Mouse (Mus musculus): ENCODE measurements at regions not wholly inside any gene's neighbourhood (a gene's known extent, or its start where the extent isn't known, plus 50 kb on each side); places are given as distances from the start of the nearest gene placed in this dataset.

DNA sequence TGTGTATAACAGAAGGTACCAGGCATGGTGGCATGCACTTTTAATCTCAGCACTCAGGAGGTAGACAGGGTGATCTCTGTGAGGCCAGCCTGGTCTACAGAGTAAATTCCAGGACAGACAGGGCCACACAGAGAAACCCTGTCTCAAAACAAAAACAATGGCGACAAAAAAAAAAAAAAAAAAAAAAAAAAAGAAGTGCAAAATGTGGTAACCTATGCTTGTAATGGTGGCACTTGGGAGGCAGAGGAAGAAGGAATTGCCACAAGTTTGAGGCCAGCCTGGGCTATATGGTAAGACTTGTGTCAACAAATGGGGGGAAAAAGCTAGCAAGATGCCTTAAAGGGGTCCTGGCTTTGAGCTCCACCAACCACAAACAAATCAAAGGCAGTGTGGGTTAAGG is 67.6 kb downstream of the Ddx3x start:
- no peaks in the 10 kb centered on the region for H3K9me3 ChIP-seq (replicated peaks; ENCODE audit: insufficient read depth, low read length)
- DNase-seq (ENCODE audit: low read depth, low spot score): peak; percentile 17
- H3K27ac ChIP-seq (ENCODE audit: control insufficient read depth, low read depth, low read length): peak overlapping the region; percentile 99
- H3K9ac ChIP-seq (ENCODE audit: control insufficient read depth, low read depth, low read length, poor library complexity, severe bottlenecking): no peak overlapping the region
- no peak for TF ChIP-seq CHD1 (IDR thresholded peaks at IDR 0.05; ENCODE audit: low read depth, low read length)
- no peak for TF ChIP-seq NELFE (IDR thresholded peaks at IDR 0.05; ENCODE audit: low read depth, low read length)
- peak; percentile 83 for TF ChIP-seq ZNF384 (IDR thresholded peaks at IDR 0.05; ENCODE audit: low read depth, low read length)
- TF ChIP-seq USF1 (IDR thresholded peaks at IDR 0.05; ENCODE audit: low read depth, low read length): no peak
- no peak for TF ChIP-seq MYC (IDR thresholded peaks at IDR 0.05; ENCODE audit: low read depth, low read length)
- no peak for TF ChIP-seq HCFC1 (IDR thresholded peaks at IDR 0.05; ENCODE audit: low read depth, low read length)
- TF ChIP-seq MYB (IDR thresholded peaks at IDR 0.05; ENCODE audit: low read depth, low read length): no peak
- no peaks in the 10 kb centered on the region; the same call in 1 of the 2 replicates for H3K79me2 ChIP-seq (ENCODE audit: control insufficient read depth, insufficient read depth, low read length, poor library complexity)
- H3K36me3 ChIP-seq (ENCODE audit: control insufficient read depth in 1 of 2, insufficient read depth in 2 of 2, low read length in 2 of 2): peaks cover 0 to 11% of the 10 kb centered on the region in 2 experiments; a peak in 2 of 4 replicates
- H3K4me3 ChIP-seq (ENCODE audit: control insufficient read depth in 1 of 2, insufficient read depth in 1 of 2, low read depth in 2 of 2, low read length in 2 of 2): no peak overlapping the region
- H3K27me3 ChIP-seq (ENCODE audit: control insufficient read depth in 1 of 2, insufficient read depth in 2 of 2, low read length in 2 of 2): no peaks in the 10 kb centered on the region
- H3K4me1 ChIP-seq (ENCODE audit: control insufficient read depth in 1 of 2, insufficient read depth in 2 of 2, low read length in 2 of 2): peaks cover 1 to 16% of the 10 kb centered on the region in 2 experiments; a peak in 3 of 4 replicates

DNA sequence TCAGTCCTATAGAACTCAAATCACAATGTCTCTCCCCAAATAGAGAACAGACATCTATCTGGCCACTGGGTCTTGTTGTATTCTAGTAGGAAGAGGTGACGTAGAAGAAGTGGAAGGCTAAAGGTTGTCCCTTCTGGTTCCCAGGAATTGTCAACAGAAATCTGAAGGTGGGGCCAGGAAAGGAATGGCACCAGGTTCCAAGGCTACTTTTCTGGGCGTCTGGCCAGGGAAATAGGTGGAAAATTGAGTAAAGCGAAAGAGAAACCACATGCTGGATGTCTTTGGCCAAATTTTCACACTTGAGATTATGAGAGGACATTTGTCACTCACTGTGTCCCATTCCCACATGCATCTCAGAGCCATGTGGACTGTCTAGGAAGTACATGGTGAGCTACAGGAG is 69.7 kb downstream of the Ddx3x start:
- Histone ChIP-seq H3K36me3 (ENCODE audit: control insufficient read depth in 1 of 2, insufficient read depth in 2 of 2, low read length in 2 of 2) (peaks cover 0 to 11% of the 10 kb centered on the region in 2 experiments; a peak in 2 of 4 replicates), H3K9ac (ENCODE audit: control insufficient read depth, low read depth, low read length, poor library complexity, severe bottlenecking) (no peak overlapping the region), H3K79me2 (ENCODE audit: control insufficient read depth, insufficient read depth, low read length, poor library complexity) (no peaks in the 10 kb centered on the region; the same call in 1 of the 2 replicates), H3K9me3 (replicated peaks; ENCODE audit: insufficient read depth, low read length) (no peaks in the 10 kb centered on the region), H3K4me3 (ENCODE audit: control insufficient read depth in 1 of 2, insufficient read depth in 1 of 2, low read depth in 2 of 2, low read length in 2 of 2) (no peak overlapping the region), H3K27ac (ENCODE audit: control insufficient read depth, low read depth, low read length) (no peak overlapping the region), H3K4me1 (ENCODE audit: control insufficient read depth in 1 of 2, insufficient read depth in 2 of 2, low read length in 2 of 2) (peaks cover 1 to 16% of the 10 kb centered on the region in 2 experiments; a peak in 3 of 4 replicates), H3K27me3 (ENCODE audit: control insufficient read depth in 1 of 2, insufficient read depth in 2 of 2, low read length in 2 of 2) (no peaks in the 10 kb centered on the region)
- DNase-seq (ENCODE audit: low read depth, low spot score): no peak
- TF ChIP-seq ZMIZ1 (IDR thresholded peaks at IDR 0.05; ENCODE audit: low read depth, low read length) (no peak), NELFE (IDR thresholded peaks at IDR 0.05; ENCODE audit: low read depth, low read length) (no peak), MAX (IDR thresholded peaks at IDR 0.05; ENCODE audit: low read length) (no peak), GATA1 (IDR thresholded peaks at IDR 0.05; ENCODE audit: low read depth, low read length) (no peak), EP300 (IDR thresholded peaks at IDR 0.05; ENCODE audit: low read depth in 1 of 2, low read length in 2 of 2) (no peak), SIN3A (IDR thresholded peaks at IDR 0.05; ENCODE audit: low read length) (no peak), GABPA (IDR thresholded peaks at IDR 0.05; ENCODE audit: low read depth, low read length) (no peak), E2F4 (IDR thresholded peaks at IDR 0.05; ENCODE audit: borderline replicate concordance, low read depth, low read length) (no peak), TBP (IDR thresholded peaks at IDR 0.05; ENCODE audit: low read depth, low read length) (no peak), RCOR1 (IDR thresholded peaks at IDR 0.05; ENCODE audit: low read depth, low read length) (no peak), SMC3 (IDR thresholded peaks at IDR 0.05; ENCODE audit: low read depth, low read length) (no peak), ELF1 (IDR thresholded peaks at IDR 0.05; ENCODE audit: low read depth, low read length) (no peak), MYC (IDR thresholded peaks at IDR 0.05; ENCODE audit: low read depth, low read length) (no peak), MAFK (IDR thresholded peaks at IDR 0.05; ENCODE audit: borderline replicate concordance, low read depth, low read length) (no peak), POLR2A (IDR thresholded peaks at IDR 0.05; ENCODE audit: control insufficient read depth in 1 of 2, insufficient read depth in 1 of 2, low read depth in 1 of 2, low read length in 2 of 2, poor library complexity in 1 of 2) (no peak), CHD2 (IDR thresholded peaks at IDR 0.05; ENCODE audit: low read length) (no peak), UBTF (IDR thresholded peaks at IDR 0.05; ENCODE audit: borderline replicate concordance, insufficient read depth, low read depth, low read length) (no peak), MEF2A (IDR thresholded peaks at IDR 0.05; ENCODE audit: extremely low read depth, insufficient replicate concordance, low read depth, low read length, poor library complexity, severe bottlenecking) (no peak), ZKSCAN1 (IDR thresholded peaks at IDR 0.05; ENCODE audit: low read depth, low read length) (no peak)

Measured in MEL (cell line).